Mouse (Mus musculus) heart, adult 9 months (tissue): Measurements from ENCODE around the gene Antxr1.
A peak's percentile ranks its signal among the peaks of the same experiment; 100 is the strongest.
"Not testable (repeated sequence)": the region's sequence is repeated elsewhere in the genome, so short reads cannot be mapped to it uniquely, and the experiment has no call there.

Source experiments
- DNase-seq, 2 experiments: peaks; one replicate each; pipeline ENCODE4 v3.0.0; 2022; ENCODE audit warnings: low spot score in 2 of 2

The Antxr1 gene

DNA sequence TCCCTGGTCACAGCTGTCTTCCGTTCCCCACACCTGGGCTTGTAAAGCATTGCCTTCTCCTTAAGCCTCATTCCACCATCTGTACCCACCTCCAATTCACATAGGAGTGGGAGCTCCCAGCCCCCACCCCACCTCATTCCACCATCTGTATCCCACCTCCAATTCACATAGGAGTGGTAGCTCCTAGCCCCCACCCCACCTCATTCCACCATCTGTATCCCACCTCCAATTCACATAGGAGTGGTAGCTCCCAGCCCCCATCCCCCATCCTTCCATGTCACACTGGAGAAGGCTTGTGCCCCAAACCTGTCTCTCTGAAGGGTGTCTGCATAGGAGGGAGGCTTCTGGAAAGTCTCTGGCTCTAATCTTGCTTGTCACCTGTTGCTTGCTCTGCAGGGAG, 232.3 kb downstream of the Antxr1 start:
- DNase-seq = no peak

DNA sequence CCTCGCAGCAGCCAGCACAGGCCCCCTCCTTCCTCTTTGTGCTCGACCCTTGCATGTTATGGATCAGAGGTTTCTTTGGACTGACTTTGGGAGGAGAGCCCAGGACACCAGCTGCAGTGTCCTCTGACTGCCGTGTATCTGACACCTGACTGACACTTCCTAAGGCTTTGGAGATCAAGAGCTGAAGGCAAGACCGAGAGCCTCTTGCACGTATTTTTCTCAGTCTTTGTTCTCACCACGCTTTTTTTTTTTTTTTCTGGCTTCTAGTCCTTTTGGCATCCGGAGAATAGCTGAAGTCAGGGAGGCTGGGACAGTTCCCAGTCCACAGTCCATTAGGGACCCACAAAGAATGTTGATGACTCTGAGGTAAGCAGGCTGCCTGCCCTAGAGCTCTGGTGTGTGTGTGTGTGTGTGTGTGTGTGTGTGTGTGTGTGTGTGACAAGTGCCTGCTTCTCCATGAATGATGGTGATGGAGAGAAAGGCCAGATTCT, 233.2 kb downstream of the Antxr1 start:
- DNase-seq = peak; percentile 35 to 46

DNA sequence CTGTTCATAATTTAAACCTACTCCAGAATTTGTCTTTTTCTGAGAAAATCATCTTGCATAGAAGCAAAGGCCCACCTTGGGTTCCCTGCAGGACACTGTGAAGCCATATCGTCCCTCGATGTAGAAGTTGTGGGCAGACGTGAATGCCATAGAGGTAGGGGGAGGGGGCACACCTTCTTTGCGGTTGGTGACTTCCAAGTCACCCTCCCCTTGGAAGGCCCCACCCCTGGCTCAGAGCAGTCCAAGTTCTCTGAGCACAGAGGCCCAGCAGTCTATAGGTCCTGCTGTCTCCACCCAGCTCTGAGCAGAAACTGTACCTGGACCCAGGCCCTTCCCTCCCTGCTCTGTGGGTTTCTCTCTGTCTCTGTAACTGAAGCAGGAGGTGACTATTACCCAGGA, 233.7 kb downstream of the Antxr1 start:
- DNase-seq = no peak

DNA sequence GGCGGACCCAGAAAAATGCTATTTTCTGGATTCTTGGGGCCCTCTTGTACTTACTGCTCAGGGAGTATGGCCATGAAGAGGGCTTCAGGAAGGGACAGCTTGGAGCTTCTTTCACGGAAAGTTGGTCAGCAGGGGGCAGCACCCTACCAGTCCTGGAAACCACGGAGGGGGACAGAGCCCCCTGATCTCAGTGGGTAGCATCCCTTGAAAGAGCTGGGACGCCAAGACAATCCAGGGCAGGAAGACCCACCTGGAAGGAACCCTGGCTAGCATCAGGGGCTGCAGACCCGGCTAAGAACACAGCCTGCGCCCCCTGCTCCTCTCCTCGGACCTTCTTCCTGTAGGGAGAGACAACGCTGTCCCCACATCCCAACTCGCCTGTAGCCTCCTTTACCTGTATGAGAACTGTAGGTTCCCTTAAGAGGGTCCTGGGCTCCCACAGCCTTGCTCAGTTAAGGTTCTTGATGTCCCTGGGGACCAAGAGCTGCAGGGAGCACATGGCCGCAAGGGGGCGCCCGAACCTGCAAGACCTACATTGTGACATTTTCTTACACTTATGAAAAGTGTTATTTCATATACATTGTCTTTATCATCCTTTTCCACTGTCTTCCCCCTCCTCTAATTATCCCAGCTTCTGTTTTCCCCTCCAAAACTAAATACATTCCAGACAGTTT, 234.2 kb downstream of the Antxr1 start:
- DNase-seq = peak; percentile 49 to 84

DNA sequence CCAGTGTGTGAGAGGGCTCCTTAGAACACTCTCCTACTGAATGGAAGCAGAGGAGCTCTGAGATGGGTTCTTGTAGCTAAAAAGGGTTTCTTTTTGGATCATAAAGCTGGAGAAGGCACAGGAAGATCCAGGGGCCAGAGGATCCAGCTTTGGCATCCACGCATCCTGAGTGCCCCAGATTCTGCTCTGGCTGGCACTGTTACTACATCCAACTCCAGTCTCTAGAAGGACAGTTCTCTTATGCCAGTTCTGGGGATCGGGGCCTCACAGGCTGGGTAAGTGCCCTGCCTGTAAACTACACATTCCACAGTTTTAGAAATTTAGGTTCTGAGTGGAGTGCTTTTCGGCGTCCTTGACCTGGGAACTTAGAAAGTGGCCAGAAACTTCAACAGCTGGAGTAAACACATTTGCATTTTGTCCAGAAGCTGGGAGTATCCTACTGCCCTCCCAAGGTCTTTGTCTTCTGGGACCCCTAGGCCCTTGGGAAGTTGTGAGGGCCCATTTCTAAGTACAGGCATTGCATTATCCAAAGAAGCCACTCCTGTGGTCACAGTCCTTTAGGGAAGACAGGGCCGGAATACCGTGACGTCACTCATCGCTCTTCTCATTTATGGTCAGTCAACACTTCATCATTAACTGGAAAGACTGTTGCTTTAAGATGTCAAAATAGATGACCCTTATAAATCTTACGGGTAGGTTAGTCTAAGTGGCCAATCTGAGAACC, 235.2 kb downstream of the Antxr1 start:
- DNase-seq = no peak

DNA sequence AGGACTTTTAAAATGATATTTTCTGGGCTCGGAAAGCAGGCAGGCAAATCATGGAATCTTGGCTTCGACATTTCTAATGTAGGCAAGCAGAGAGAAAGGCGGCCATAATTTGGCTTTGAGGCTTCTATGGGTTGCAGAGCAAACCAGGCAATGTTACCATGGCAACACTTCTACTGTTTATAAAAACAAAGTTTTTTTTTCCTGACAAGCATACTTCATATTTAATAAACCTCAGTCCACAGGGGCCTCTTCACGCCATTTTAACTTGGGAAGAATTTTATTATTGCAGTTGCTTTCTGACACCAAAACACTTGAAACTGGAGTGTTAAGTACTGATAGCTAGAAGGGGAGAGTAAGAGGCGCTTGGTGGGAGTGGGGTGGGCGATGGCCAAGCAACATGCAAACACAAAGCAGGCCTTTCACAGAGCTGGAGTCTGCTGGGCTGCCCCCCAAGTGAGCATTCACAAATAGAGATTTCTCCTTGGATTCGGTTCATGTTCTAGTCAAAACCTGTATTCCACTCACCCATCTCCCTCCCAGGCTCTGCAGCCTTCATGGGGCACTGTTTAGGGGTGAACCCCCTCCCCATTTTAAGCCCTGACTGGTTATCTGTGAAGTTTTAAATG, 235.8 kb downstream of the Antxr1 start:
- peak in 1 of 2 experiments; percentile 23 for DNase-seq

DNA sequence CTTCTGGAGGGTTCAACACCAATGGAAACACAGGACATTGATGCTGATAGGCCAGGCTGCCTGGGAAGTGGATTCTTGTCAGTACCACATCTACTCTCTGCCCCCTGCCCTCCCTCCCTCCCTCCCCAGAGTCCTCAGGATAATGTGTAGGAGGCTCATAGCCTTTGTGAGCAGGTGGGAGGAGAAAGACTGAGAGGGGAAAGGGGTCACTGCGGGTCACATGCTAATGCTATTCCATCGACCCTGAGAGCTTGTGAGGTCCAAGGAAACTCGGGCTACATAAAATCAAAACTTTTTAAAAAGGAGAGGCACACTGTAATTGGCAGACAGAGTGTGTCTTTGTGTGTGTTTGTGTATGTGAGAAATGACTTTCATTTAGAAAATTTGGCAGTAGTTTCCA, 236.4 kb downstream of the Antxr1 start:
- no peak for DNase-seq

DNA sequence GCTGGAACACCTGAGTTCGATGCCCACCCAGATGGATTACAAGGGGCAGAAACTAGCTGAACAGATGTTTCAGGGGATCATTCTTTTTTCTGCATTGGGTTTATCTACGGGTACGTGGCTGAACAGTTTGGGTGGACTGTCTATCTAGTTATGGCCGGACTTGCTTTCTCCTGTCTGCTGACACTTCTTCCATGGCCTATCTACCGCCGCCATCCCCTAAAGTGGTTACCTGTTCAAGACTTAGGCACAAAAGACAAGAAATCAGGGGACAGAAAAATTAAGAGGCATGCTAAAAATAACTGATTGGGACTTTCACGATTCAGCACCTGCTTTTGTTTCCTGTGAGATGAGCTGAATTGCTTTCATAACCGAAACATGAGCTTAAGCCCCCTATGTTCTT, 242.0 kb downstream of the Antxr1 start:
- DNase-seq = not testable (repeated sequence)

DNA sequence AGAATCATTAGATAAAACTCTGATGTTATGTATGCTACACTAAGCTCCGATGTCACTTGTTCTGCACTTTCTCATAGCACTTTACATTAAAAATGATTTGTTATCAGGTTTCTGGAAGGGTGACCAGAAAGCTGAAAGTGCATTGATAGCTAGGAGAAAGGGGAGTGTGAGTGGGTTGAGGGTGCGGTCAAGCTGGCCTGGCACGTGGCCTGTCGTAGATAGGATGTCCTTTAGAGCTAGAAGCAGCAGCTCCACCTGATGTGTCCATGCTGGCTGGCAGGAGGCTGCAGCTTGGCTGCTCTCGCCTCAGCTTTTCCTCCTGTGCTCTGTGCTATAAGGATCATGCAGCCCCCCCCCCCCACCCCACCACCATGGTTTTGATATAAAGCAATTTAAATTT, 243.1 kb downstream of the Antxr1 start:
- no peak for DNase-seq

DNA sequence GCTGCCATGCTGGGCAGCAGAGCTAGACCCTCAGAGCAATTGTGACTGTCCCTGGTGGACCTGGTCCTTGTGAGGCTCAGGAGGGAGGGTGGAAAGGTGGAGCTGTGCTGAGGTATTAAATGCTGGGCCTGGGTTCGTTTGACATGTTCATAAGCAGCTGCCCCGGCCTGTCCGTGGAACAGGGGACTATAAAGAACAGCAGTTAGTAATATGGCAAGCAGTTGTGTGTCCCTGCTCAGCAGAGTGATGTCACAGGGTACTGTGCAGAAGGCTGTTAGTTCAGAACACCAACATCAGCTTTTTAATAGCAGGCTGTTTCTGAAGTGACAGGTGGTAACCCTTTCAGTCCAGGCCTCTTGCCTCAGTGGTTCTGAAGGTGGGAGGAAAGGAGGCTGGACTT, 244.7 kb downstream of the Antxr1 start:
- no peak for DNase-seq

DNA sequence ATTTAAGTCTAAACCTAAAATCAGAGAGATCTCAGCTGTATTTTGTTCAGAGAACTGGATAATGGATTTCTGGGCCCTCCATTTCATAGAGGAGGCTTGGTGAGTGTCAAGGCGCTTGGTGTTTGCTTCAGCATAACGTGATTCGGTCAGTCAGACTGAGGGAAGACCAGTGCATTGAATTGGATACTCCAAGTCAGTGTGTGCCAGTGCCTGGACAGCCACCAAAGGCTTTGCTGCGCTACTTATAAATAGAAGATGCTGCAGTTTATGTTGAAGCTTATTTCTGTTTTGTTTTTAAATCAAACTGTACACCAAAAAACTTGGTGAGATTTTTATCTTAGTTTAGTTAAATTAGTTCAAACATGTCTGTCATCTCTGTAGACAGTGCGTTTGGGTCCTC, 247.3 kb downstream of the Antxr1 start:
- DNase-seq = no peak

DNA sequence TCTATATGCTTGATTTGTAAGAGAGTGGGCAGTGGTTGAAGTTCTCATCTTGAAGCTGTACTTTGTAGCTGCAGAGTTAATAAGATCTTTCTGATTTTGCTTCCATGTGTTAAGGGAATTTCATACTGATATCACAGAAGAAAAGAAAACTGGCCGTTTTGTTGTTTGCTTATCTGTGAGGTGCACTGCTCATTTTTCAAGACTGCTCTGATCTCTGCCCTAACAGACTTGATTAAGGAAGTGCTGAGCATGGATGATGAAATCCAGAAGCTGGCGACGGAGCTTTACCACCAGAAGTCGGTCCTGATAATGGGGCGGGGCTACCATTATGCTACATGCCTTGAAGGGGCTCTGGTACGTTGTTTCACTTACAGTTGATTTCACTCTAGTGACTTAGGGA, 250.6 kb downstream of the Antxr1 start:
- no peak for DNase-seq
